Mouse (Mus musculus): ENCODE data around the gene B3gnt4. TPM values are rescaled to one million over a fixed set of nuclear protein-coding genes. Genes with fewer than 3 reads are reported as not detected.
A peak's percentile ranks its signal among the peaks of the same experiment; 100 is the strongest.
"Not testable (repeated sequence)": the region's sequence is repeated elsewhere in the genome, so short reads cannot be mapped to it uniquely, and the experiment has no call there.

Gene B3gnt4
- polyA plus RNA-seq (2012; rRNA removed), result 0.41 and 0.42 TPM in 2 replicates

GRCm38 (mm10) chr5:123510160-123510559 is at the start of gene B3gnt4:
TSS of gene B3gnt4 (plus strand) at chr5:123510460.
- no peak for DNase-seq (ENCODE audit: low read depth)

DNA sequence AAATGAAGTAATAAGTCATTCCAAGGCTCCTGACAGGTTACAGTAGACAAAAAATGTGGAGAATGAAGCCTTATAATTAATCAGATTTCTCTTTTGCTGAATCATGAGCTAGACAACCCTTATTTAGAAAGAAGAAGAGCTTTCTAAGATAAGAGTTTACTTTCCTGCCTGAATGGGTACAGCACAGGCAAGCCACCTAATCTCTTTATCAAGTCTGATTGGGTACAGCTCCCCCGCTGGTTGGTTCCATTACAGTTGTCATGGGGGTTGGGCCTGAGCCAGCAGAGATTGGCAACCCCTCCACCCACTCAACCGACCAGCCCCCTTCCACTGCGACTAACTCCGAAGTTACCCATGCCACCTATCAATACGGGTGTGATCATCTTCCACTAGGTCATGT is 48.8 kb upstream of the B3gnt4 start:
- no peak for DNase-seq (ENCODE audit: low read depth)

- no peak for DNase-seq (ENCODE audit: low read depth)
These were observed 45.6 kb upstream of the B3gnt4 start for GRCm38 (mm10) chr5:123464638-123465037.

- DNase-seq (ENCODE audit: low read depth), result no peak
These were observed 39.4 kb upstream of the B3gnt4 start for GRCm38 (mm10) chr5:123470784-123471400.

- DNase-seq (ENCODE audit: low read depth), result no peak
These were observed 36.4 kb upstream of the B3gnt4 start for GRCm38 (mm10) chr5:123473817-123474216.

GRCm38 (mm10) chr5:123487659-123488395 is 22.4 kb upstream of the B3gnt4 start:
- no peak for DNase-seq (ENCODE audit: low read depth)

- DNase-seq (ENCODE audit: low read depth), result no peak
These were observed 21.0 kb upstream of the B3gnt4 start, which contains the start of the genes Lrrc43 and Il31 for GRCm38 (mm10) chr5:123489112-123489785. TSS of gene Lrrc43 (plus strand) at chr5:123489305. TSS of gene Il31 (minus strand) at chr5:123489489.

DNA sequence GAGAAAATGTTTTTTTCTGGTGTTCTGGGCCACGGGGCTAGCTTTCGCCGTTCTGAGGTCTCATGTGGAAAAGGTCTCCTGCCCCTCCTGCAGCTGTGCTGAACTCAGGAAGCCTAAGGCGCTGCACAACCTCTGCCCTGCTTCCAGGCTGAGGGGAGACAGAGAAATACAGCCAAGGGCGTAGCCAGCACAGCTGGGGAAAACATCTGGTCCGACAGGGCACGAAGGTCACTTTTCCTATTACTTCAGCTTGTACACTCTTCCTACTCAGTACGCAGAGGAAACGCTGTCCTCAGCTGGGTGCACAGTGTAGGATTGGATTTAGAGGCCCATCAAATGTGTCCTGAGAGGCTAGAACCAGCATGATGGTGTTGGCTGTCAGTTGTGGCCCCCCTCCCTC is 20.3 kb upstream of the B3gnt4 start:
- no peak for DNase-seq (ENCODE audit: low read depth)

DNA sequence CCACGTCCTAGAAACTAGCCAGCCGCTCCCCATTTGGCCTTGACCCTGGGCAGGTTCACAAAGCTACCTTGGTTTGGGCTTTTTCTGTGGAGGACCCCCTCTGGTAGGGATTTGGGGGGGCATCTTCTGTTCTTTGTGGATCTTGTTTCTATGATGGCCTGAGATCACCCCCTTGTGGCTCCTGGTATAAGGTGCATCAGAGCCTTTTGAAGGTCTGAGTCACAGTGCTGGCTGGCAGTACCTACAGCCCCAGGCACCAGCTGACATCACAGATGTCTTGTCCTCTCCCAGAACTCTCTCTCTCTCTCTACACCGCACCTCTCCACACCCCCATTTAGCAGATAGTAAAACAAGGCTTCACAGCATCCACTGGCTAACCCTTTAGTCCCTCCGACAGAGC is 10.5 kb upstream of the B3gnt4 start:
- DNase-seq (ENCODE audit: low read depth), result no peak

GRCm38 (mm10) chr5:123501973-123502372 is 8.3 kb upstream of the B3gnt4 start:
- no peak for DNase-seq (ENCODE audit: low read depth)

DNA sequence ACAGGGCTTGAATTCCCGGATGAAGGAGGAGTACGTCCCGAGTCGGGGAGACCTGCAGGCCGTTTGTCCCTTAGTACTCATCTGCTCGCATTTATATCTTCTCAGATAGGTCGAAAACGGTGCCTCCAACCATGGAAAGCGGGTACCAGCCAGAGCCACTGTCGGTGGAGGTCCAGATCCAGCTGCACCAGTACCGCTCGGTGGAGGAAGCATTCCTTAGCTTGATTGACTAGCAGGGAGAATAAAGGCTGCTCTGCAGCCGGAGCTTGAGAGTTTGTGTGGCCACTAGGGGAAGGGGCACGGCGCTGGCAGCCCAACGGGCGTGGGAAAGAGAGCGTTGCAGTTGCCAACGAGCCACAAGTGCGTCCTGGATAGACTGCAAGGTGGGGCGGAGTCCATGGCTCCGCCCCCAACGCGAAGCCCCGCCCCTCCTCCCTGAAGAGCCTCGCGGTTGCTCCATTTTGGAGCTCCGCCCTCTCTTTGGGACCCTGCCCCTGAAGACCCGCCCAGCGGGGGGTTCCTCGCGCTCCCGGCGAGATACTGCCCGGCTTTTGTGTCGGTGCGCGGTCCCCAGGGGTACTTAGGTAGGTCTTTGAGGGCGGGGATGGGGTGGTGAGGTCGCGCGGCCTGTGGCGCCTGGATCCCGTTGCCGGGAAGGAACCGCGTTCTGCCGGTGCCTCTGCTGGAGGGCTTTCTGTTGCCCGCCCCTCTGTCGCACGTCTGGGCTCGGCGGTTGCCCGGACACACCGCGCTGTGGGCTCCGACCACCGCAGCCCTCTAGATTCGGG is 2.1 kb upstream of the B3gnt4 start:
- no peak for DNase-seq (ENCODE audit: low read depth)

DNA sequence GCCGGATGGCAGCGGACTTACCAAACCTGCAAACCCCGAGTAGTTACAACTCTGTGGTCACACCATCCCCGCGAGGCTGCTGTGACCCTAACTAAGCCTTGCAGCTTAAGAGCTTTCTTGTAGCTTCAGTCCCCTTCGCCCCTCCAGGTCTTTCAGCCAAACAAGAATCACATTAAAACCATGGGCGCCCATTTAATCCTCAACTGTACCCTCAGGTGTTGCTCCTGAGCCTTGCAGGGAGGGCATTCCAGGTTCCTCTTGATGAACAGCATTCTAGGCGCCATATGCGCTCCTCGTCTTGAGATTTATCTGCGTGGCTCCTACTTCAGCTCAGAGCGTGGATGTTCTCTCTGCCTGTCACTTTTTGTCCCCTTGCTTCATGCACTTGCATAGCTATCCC is 1.3 kb upstream of the B3gnt4 start:
- DNase-seq (ENCODE audit: low read depth), result no peak

- not testable (repeated sequence) for DNase-seq (ENCODE audit: low read depth)
These were observed 1.2 kb downstream of the B3gnt4 start for GRCm38 (mm10) chr5:123511426-123511825.

- DNase-seq (ENCODE audit: low read depth), result no peak
These were observed 1.8 kb downstream of the B3gnt4 start for GRCm38 (mm10) chr5:123512102-123512501.

- no peak for DNase-seq (ENCODE audit: low read depth)
These were observed 4.6 kb downstream of the B3gnt4 start for GRCm38 (mm10) chr5:123514871-123515270.

- no peak for DNase-seq (ENCODE audit: low read depth)
These were observed 10.4 kb downstream of the B3gnt4 start for GRCm38 (mm10) chr5:123520666-123521065.

DNA sequence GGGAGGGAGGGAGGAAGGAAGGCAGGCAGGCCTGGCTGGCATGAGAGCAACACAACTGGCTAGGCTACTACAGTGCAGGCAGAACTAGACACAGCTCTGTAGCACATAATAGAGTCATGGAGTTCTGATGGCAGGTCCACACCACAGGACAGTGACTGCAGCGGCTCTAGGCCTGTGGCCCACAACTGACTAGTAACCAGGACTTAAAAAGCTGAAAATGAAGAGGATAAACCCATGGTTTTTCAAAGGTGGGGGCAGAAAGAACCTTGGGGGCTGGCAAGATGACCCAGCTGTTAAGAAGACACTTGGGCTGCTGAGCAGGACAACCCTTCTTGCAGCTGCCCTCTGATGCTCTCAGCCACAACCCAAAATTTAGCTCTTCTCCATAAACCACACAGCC is 11.4 kb downstream of the B3gnt4 start:
- no peak for DNase-seq (ENCODE audit: low read depth)

GRCm38 (mm10) chr5:123522166-123522565 is 11.9 kb downstream of the B3gnt4 start:
- no peak for DNase-seq (ENCODE audit: low read depth)

GRCm38 (mm10) chr5:123523692-123524392 is 13.6 kb downstream of the B3gnt4 start, which contains the start of gene Diablo:
TSS of gene Diablo (minus strand) at chr5:123524176.
- peak; percentile 59 for DNase-seq (ENCODE audit: low read depth)

- DNase-seq (ENCODE audit: low read depth), result no peak
These were observed 14.1 kb downstream of the B3gnt4 start for GRCm38 (mm10) chr5:123524393-123524750.

GRCm38 (mm10) chr5:123525281-123525680 is 15.0 kb downstream of the B3gnt4 start, which contains the start of gene Gm49027:
TSS of gene Gm49027 (minus strand) at chr5:123525488.
- DNase-seq (ENCODE audit: low read depth), result no peak

Data from gonadal fat pad, adult 2 months (tissue).